Mouse (Mus musculus) midbrain, embryonic 16.5 days (tissue): ENCODE results near the gene Fntb. TPM values are rescaled to one million over a fixed set of nuclear protein-coding genes. Genes with fewer than 3 reads are reported as not detected.
A peak's percentile ranks its signal among the peaks of the same experiment; 100 is the strongest.

Source experiments
- ATAC-seq: fragments of 200-750 bp; cut with Nextera tagmentation; 2 replicates; pipeline ENCODE4 v1.8.0; 2017; ENCODE audit warnings: moderate TSS enrichment
- H3K27ac ChIP-seq: fragments of 300-500 bp; sonication (generic); 2 replicates; pipeline ENCODE4 v1.5.1; 2014; ENCODE audit warnings: mild to moderate bottlenecking, low read length, mixed read lengths
- H3K27me3 ChIP-seq: fragments of 300-500 bp; sonication (generic); 2 replicates; pipeline ENCODE4 v1.6.1; 2014; ENCODE audit warnings: low read depth, low read length, mixed read lengths; ENCODE audit not compliant: control insufficient read depth, insufficient read depth
- H3K36me3 ChIP-seq: fragments of 300-500 bp; sonication (generic); 2 replicates; pipeline ENCODE4 v1.6.1; 2014; ENCODE audit warnings: mild to moderate bottlenecking, low read length, moderate library complexity, mixed read lengths; ENCODE audit not compliant: control insufficient read depth, insufficient read depth
- H3K4me1 ChIP-seq: fragments of 300-500 bp; sonication (generic); 2 replicates; pipeline ENCODE4 v1.6.1; 2014; ENCODE audit warnings: mild to moderate bottlenecking, low read length, mixed read lengths; ENCODE audit not compliant: control insufficient read depth, insufficient read depth
- H3K4me2 ChIP-seq: fragments of 300-500 bp; sonication (generic); 2 replicates; pipeline ENCODE4 v1.6.1; 2014; ENCODE audit warnings: mild to moderate bottlenecking, low read length, mixed read lengths
- H3K4me3 ChIP-seq: fragments of 300-500 bp; sonication (generic); 2 replicates; pipeline ENCODE4 v1.5.1; 2014; ENCODE audit warnings: low read depth, mild to moderate bottlenecking, low read length, moderate library complexity, mixed read lengths
- H3K9ac ChIP-seq: fragments of 300-500 bp; sonication (generic); 2 replicates; pipeline ENCODE4 v1.6.1; 2014; ENCODE audit warnings: low read depth, low read length, mixed read lengths
- H3K9me3 ChIP-seq: fragments of 300-500 bp; sonication (generic); replicated peaks from 2 replicates; pipeline ENCODE4 v1.6.1; 2014; ENCODE audit warnings: mild to moderate bottlenecking, low read length, mixed read lengths; ENCODE audit not compliant: control insufficient read depth, poor library complexity, severe bottlenecking
- WGBS: fragments of 180-500 bp; shearing (Covaris S2); extraction: QIAGEN DNeasy Blood & Tissue Kit; methylation state at CpG from one replicate; pipeline ENCODE4 v1.1.7; 2014; 5-methylcytosine and 5-hydroxymethylcytosine counted together
- polyA plus RNA-seq: library from polyadenylated mRNA; unstranded; fragments of >200 nt; fragmentation: Nextera tagmentation; extraction: Ambion mirVana; gene quantifications from 2 replicates; pipeline ENCODE4 v1.2.1, GENCODE M21; 2015

Gene Fntb
- polyA plus RNA-seq, 1 experiment from 2014 or later = 42.9 TPM

GRCm38 (mm10) chr12:76953750-76954363 is 188.5 kb downstream of the Fntb start:
- Histone ChIP-seq H3K4me1 (no peaks in the 10 kb centered on the region), H3K4me2 (no peak overlapping the region), H3K27ac (no peak overlapping the region), H3K9me3 (no peaks in the 10 kb centered on the region), H3K9ac (no peak overlapping the region), H3K4me3 (no peak overlapping the region), H3K27me3 (no peaks in the 10 kb centered on the region), H3K36me3 (peaks cover 35% of the 10 kb centered on the region)
- ATAC-seq = no peak
- 90% methylated on average over 2 of the region's 2 CpGs for WGBS

GRCm38 (mm10) chr12:76954698-76955423 is 189.5 kb downstream of the Fntb start:
- no peaks in the 10 kb centered on the region for H3K9me3 ChIP-seq
- H3K4me3 ChIP-seq = no peak overlapping the region
- ATAC-seq = peak; percentile 67
- no peak overlapping the region for H3K4me2 ChIP-seq
- peaks cover 27% of the 10 kb centered on the region for H3K36me3 ChIP-seq
- H3K9ac ChIP-seq = no peak overlapping the region
- no peak overlapping the region for H3K27ac ChIP-seq
- no peaks in the 10 kb centered on the region for H3K27me3 ChIP-seq
- WGBS = 78% methylated on average over 10 of the region's 10 CpGs
- H3K4me1 ChIP-seq = no peaks in the 10 kb centered on the region

GRCm38 (mm10) chr12:76957688-76958087 is 192.3 kb downstream of the Fntb start:
- Histone ChIP-seq H3K36me3 (peaks cover 16% of the 10 kb centered on the region), H3K4me3 (no peak overlapping the region), H3K4me2 (no peak overlapping the region), H3K4me1 (peaks cover 12% of the 10 kb centered on the region), H3K9me3 (no peaks in the 10 kb centered on the region), H3K9ac (no peak overlapping the region), H3K27me3 (no peaks in the 10 kb centered on the region), H3K27ac (no peak overlapping the region)
- no peak for ATAC-seq
- WGBS = 91% methylated on average over 5 of the region's 5 CpGs

- ATAC-seq = peak; percentile 25
- H3K27me3 ChIP-seq = no peaks in the 10 kb centered on the region
- WGBS = 5% methylated on average over 36 of the region's 45 CpGs
Observed at GRCm38 (mm10) chr12:76961052-76961931, 195.9 kb downstream of the Fntb start.

GRCm38 (mm10) chr12:76961932-76962891 is 196.8 kb downstream of the Fntb start, which contains the start of gene Max:
Gene Max (minus strand): TSS chr12:76962201.
- H3K4me3 ChIP-seq = peak within 1 kb of the TSS; percentile 96
- peaks cover 18% of the 10 kb centered on the region for H3K4me1 ChIP-seq
- peak within 1 kb of the TSS; percentile 79 for H3K27ac ChIP-seq
- H3K36me3 ChIP-seq = no peaks in the 10 kb centered on the region; the same call in 1 of the 2 replicates
- H3K9ac ChIP-seq = peak within 1 kb of the TSS; percentile 86
- H3K4me2 ChIP-seq = peak within 1 kb of the TSS; percentile 94
- H3K27me3 ChIP-seq = no peaks in the 10 kb centered on the region
- WGBS = under 1% methylated on average over 65 of the region's 73 CpGs
- peak; percentile 100 for ATAC-seq
- no peaks in the 10 kb centered on the region for H3K9me3 ChIP-seq

More at GRCm38 (mm10) chr12:76961052-76961931, 195.9 kb downstream of the Fntb start:
- peak overlapping the region; percentile 96 for H3K4me3 ChIP-seq
- H3K4me2 ChIP-seq = peak overlapping the region; percentile 94
- no peaks in the 10 kb centered on the region for H3K9me3 ChIP-seq
- H3K36me3 ChIP-seq = no peaks in the 10 kb centered on the region; the same call in 1 of the 2 replicates
- H3K9ac ChIP-seq = peak overlapping the region; percentile 86
- H3K27ac ChIP-seq = peak overlapping the region; percentile 79
- H3K4me1 ChIP-seq = peaks cover 18% of the 10 kb centered on the region

- peaks cover 18% of the 10 kb centered on the region for H3K4me1 ChIP-seq
- H3K4me3 ChIP-seq = no peak overlapping the region
- no peaks in the 10 kb centered on the region for H3K36me3 ChIP-seq
- H3K9me3 ChIP-seq = no peaks in the 10 kb centered on the region
- no peak for ATAC-seq
- no peak overlapping the region for H3K4me2 ChIP-seq
- no peak overlapping the region for H3K9ac ChIP-seq
- H3K27ac ChIP-seq = no peak overlapping the region
- 14% methylated on average over 5 of the region's 5 CpGs for WGBS
- H3K27me3 ChIP-seq = no peaks in the 10 kb centered on the region
Observed at GRCm38 (mm10) chr12:76965089-76965488, 199.7 kb downstream of the Fntb start.

GRCm38 (mm10) chr12:76965876-76966275 is 200.5 kb downstream of the Fntb start:
- no peaks in the 10 kb centered on the region for H3K36me3 ChIP-seq
- H3K9ac ChIP-seq = no peak overlapping the region
- H3K4me2 ChIP-seq = no peak overlapping the region; the same call in 1 of the 2 replicates
- H3K4me3 ChIP-seq = no peak overlapping the region
- no peak overlapping the region for H3K27ac ChIP-seq
- H3K27me3 ChIP-seq = no peaks in the 10 kb centered on the region
- H3K4me1 ChIP-seq = peaks cover 10% of the 10 kb centered on the region
- WGBS = 9% methylated on average over 4 of the region's 4 CpGs
- no peak for ATAC-seq
- no peaks in the 10 kb centered on the region for H3K9me3 ChIP-seq
